Mouse (Mus musculus) stomach, embryonic 16.5 days (tissue): Measurements from ENCODE around the gene Npnt. TPM values are rescaled to one million over a fixed set of nuclear protein-coding genes. Genes with fewer than 3 reads are reported as not detected.

ENCODE experiments used
- ATAC-seq: fragments of 200-750 bp; cut with Nextera tagmentation; 2 replicates; pipeline ENCODE4 v1.8.0; 2017; ENCODE audit warnings: moderate number of reproducible peaks, moderate TSS enrichment; ENCODE audit not compliant: insufficient read depth, low FRiP score
- H3K27ac ChIP-seq: fragments of 300-500 bp; sonication (generic); 2 replicates; pipeline ENCODE4 v1.5.1; 2014; ENCODE audit warnings: low read length
- H3K27me3 ChIP-seq: fragments of 300-500 bp; sonication (generic); 2 replicates; pipeline ENCODE4 v1.6.1; 2014; ENCODE audit warnings: low read length, control low read depth, mixed read lengths; ENCODE audit not compliant: control insufficient read depth, insufficient read depth
- H3K36me3 ChIP-seq: fragments of 300-500 bp; sonication (generic); 2 replicates; pipeline ENCODE4 v1.6.1; 2014; ENCODE audit warnings: low read length; ENCODE audit not compliant: control insufficient read depth, insufficient read depth
- H3K4me1 ChIP-seq: fragments of 300-500 bp; sonication (generic); 2 replicates; pipeline ENCODE4 v1.6.1; 2014; ENCODE audit warnings: low read length, control low read depth, mixed read lengths; ENCODE audit not compliant: control insufficient read depth, insufficient read depth
- H3K4me2 ChIP-seq: fragments of 300-500 bp; sonication (generic); 2 replicates; pipeline ENCODE4 v1.6.1; 2014; ENCODE audit warnings: low read depth, low read length, mixed read lengths
- H3K4me3 ChIP-seq: fragments of 300-500 bp; sonication (generic); replicated peaks from 2 replicates; pipeline ENCODE4 v1.5.1; 2014; ENCODE audit warnings: mild to moderate bottlenecking, low read length
- H3K9ac ChIP-seq: fragments of 300-500 bp; sonication (generic); 2 replicates; pipeline ENCODE4 v1.6.1; 2014; ENCODE audit warnings: low read length
- H3K9me3 ChIP-seq: fragments of 300-500 bp; sonication (generic); replicated peaks from 2 replicates; pipeline ENCODE4 v1.6.1; 2016; ENCODE audit warnings: low read length, control low read depth; ENCODE audit not compliant: control insufficient read depth
- WGBS: fragments of 180-500 bp; shearing (Covaris S2); extraction: QIAGEN DNeasy Blood & Tissue Kit; methylation state at CpG from one replicate; pipeline ENCODE4 v1.1.7; 2014; 5-methylcytosine and 5-hydroxymethylcytosine counted together
- polyA plus RNA-seq: library from polyadenylated mRNA; unstranded; fragments of >200 nt; fragmentation: Nextera tagmentation; extraction: Ambion mirVana; gene quantifications from 2 replicates; pipeline ENCODE4 v1.2.1, GENCODE M21; 2015

Gene Npnt
- polyA plus RNA-seq, 1 experiment from 2014 or later, result 67.3 TPM

DNA sequence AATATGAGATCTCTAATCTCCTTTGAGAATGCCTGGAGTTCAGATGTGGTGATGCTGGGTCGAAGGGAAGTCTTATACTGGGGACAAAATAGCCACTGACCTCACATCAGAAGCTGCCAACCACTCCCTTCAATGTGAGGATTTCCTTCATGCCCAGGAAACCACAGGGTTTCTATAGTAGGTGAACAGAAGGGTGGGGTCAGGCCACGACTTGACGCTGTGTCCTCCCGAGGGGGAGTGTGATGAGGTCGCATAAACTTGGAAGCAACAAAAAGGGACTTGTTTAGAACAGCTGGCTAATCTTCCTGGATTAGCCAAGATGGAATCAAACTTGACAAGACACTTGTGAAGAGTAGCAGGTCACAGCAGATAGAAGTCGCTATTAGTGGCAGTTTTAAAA lies 76.8 kb downstream of the Npnt start:
- peaks cover 7% of the 10 kb centered on the region; the same call in 1 of the 2 replicates for H3K4me1 ChIP-seq
- no peak overlapping the region for H3K27ac ChIP-seq
- H3K9ac ChIP-seq, result no peak overlapping the region
- no peaks in the 10 kb centered on the region for H3K27me3 ChIP-seq
- no peaks in the 10 kb centered on the region for H3K9me3 ChIP-seq
- H3K4me2 ChIP-seq, result no peak overlapping the region
- no peak overlapping the region for H3K4me3 ChIP-seq
- no peak for ATAC-seq
- WGBS, result 35% methylated on average over 6 of the region's 6 CpGs
- no peaks in the 10 kb centered on the region for H3K36me3 ChIP-seq

DNA sequence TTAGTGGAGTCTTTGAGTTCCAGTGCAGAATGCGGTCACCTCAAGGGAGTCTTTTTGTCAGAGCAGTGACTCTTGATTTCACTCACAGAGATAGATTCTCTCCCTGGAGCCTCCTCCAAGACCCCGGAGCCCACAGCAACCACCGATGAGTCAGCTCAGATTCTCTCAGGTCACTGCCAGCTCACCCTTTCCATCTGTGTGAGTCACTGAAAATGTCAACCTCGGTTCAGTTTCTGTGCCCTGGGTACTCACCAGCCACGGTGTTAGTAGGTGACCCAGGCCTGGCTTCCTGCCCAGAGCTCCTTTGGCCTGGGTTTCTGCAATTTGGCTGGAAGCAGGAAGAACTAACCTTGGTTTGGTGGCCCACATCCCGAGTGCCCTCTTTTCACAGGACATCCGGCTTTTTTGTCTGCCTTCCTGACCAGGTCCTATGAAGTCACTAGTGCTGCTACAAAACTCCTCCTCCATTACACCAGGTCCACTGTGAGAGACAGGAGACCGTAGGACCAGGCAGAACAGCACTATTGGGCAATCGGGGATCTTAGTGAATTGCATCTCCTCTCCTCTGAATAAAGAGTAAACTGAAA lies 78.7 kb downstream of the Npnt start:
- Histone ChIP-seq H3K9ac (no peak overlapping the region), H3K9me3 (no peaks in the 10 kb centered on the region), H3K27me3 (no peaks in the 10 kb centered on the region), H3K4me2 (no peak overlapping the region), H3K27ac (no peak overlapping the region), H3K36me3 (no peaks in the 10 kb centered on the region), H3K4me1 (peaks cover 3% of the 10 kb centered on the region; the same call in 1 of the 2 replicates), H3K4me3 (no peak overlapping the region)
- peak; percentile 54 for ATAC-seq
- 78% methylated on average over 9 of the region's 9 CpGs for WGBS

DNA sequence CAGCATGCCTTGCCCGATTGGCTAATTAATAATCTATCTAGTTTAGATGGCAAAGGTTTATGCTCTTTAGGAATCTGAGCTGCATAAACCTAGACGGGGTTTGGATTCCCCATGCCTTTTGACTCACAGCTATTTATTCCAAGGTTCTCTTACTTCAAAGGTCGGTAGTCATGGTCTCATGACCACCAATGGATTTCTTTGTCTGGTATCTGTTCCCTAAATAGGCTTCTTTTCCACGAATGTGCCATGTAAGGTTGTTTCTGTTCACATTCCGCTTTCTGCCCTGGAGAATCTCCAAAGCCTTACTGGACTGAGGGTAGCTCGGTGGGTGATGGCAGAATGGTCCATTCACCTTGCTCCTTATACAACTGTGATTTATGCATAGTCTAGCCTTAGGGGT lies 80.0 kb downstream of the Npnt start:
- ATAC-seq, result no peak
- Histone ChIP-seq H3K9ac (no peak overlapping the region), H3K4me2 (no peak overlapping the region), H3K9me3 (no peaks in the 10 kb centered on the region), H3K27ac (no peak overlapping the region), H3K27me3 (no peaks in the 10 kb centered on the region), H3K36me3 (no peaks in the 10 kb centered on the region), H3K4me3 (no peak overlapping the region), H3K4me1 (peaks cover 3% of the 10 kb centered on the region; the same call in 1 of the 2 replicates)
- WGBS, result 79% methylated on average over 6 of the region's 6 CpGs

DNA sequence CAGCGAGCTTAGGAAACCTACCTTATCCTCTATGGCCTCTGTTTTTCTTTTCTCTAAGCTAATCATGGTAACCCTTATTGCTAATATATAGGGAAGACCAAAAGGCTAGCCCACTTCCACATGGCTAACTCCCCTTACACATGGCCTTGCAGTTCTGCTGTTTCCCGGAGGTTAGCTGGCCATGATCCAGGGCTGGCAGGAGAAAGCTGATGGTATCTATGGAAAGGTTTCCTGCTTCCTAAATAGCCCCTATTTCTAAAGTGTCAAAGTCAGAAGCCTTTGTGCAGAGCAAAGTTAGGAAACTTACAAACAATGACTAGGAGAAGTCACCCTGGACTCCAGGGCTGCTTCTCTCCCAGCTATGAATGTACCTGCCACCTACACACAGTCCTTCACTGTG lies 81.3 kb downstream of the Npnt start:
- Histone ChIP-seq H3K9me3 (no peaks in the 10 kb centered on the region), H3K4me3 (no peak overlapping the region), H3K4me1 (peaks cover 3% of the 10 kb centered on the region; the same call in 1 of the 2 replicates), H3K36me3 (no peaks in the 10 kb centered on the region), H3K4me2 (no peak overlapping the region), H3K9ac (no peak overlapping the region), H3K27ac (no peak overlapping the region), H3K27me3 (no peaks in the 10 kb centered on the region)
- no peak for ATAC-seq
- whole genome bisulfite sequencing, result 68% methylated on average over 2 of the region's 2 CpGs

- no peak overlapping the region for H3K9ac ChIP-seq
- H3K4me2 ChIP-seq, result no peak overlapping the region
- no peak overlapping the region for H3K4me3 ChIP-seq
- no peaks in the 10 kb centered on the region for H3K4me1 ChIP-seq
- H3K27ac ChIP-seq, result no peak overlapping the region
- no peaks in the 10 kb centered on the region for H3K27me3 ChIP-seq
- 74% methylated on average over 3 of the region's 3 CpGs for WGBS
- ATAC-seq, result no peak
- H3K36me3 ChIP-seq, result no peaks in the 10 kb centered on the region
- H3K9me3 ChIP-seq, result no peaks in the 10 kb centered on the region
Observed at GRCm38 (mm10) chr3:132866984-132867383, 83.1 kb downstream of the Npnt start.

GRCm38 (mm10) chr3:132865596-132865995 lies 84.5 kb downstream of the Npnt start:
- H3K9me3 ChIP-seq, result no peaks in the 10 kb centered on the region
- H3K4me1 ChIP-seq, result no peaks in the 10 kb centered on the region
- H3K4me2 ChIP-seq, result no peak overlapping the region
- H3K36me3 ChIP-seq, result no peaks in the 10 kb centered on the region
- no peak overlapping the region for H3K4me3 ChIP-seq
- ATAC-seq, result no peak
- 82% methylated on average over 4 of the region's 4 CpGs for WGBS
- H3K27me3 ChIP-seq, result no peaks in the 10 kb centered on the region
- H3K27ac ChIP-seq, result no peak overlapping the region
- H3K9ac ChIP-seq, result no peak overlapping the region

GRCm38 (mm10) chr3:132864986-132865385 lies 85.1 kb downstream of the Npnt start:
- WGBS, result 85% methylated on average over 8 of the region's 8 CpGs
- ATAC-seq, result no peak
- H3K27ac ChIP-seq, result no peak overlapping the region

DNA sequence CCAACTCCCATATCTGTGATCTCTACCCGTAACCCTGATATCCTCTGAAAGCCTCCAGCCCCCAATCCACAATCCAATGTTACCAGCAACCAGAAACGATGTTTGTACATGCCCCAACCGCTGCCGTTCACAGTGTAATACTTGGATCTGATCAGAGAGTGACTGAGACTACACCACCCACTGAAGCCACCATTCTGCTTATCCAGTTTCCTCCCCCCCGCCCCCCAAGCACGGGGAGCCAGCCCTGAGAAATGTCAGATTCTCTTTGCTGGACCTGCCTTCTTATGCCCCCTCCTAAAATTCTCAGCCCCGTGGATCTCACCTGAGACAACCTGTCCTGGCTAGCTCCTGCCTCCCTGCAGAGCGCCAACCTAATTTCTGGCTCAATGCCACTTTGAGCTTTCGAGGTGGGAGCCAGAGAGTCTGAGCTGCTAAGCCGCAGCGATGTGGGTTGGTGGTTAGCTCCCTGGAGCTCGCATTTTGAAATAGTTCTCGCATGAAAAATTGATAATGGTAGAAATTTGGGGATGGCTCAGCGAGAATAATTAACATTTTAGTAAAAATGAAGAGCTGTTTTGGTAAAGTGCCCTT lies 85.7 kb downstream of the Npnt start:
- H3K9ac ChIP-seq, result no peak overlapping the region
- no peak overlapping the region for H3K4me3 ChIP-seq
- H3K4me2 ChIP-seq, result 0 out of 2 replicates have a peak overlapping the region, but pooled peaks have one; percentile 6
- H3K27me3 ChIP-seq, result no peaks in the 10 kb centered on the region
- no peaks in the 10 kb centered on the region for H3K9me3 ChIP-seq
- H3K27ac ChIP-seq, result no peak overlapping the region
- H3K4me1 ChIP-seq, result no peaks in the 10 kb centered on the region
- WGBS, result 63% methylated on average over 14 of the region's 14 CpGs
- H3K36me3 ChIP-seq, result no peaks in the 10 kb centered on the region
- ATAC-seq, result no peak

More at GRCm38 (mm10) chr3:132864986-132865385, 85.1 kb downstream of the Npnt start:
- Histone ChIP-seq H3K9me3 (no peaks in the 10 kb centered on the region), H3K36me3 (no peaks in the 10 kb centered on the region), H3K4me3 (no peak overlapping the region), H3K27me3 (no peaks in the 10 kb centered on the region), H3K4me1 (no peaks in the 10 kb centered on the region), H3K4me2 (no peak overlapping the region), H3K9ac (no peak overlapping the region)

- H3K9me3 ChIP-seq, result no peaks in the 10 kb centered on the region
- no peaks in the 10 kb centered on the region for H3K4me1 ChIP-seq
- WGBS, result 65% methylated on average over 13 of the region's 13 CpGs
- H3K4me2 ChIP-seq, result no peak overlapping the region
- ATAC-seq, result no peak
- H3K9ac ChIP-seq, result no peak overlapping the region
- H3K27me3 ChIP-seq, result no peaks in the 10 kb centered on the region
- no peak overlapping the region for H3K27ac ChIP-seq
- no peak overlapping the region for H3K4me3 ChIP-seq
- H3K36me3 ChIP-seq, result no peaks in the 10 kb centered on the region
Observed at GRCm38 (mm10) chr3:132863843-132864242, 86.2 kb downstream of the Npnt start.
